Mouse (Mus musculus) gastrocnemius, postnatal 14 days (tissue): ENCODE measurements around the gene Nr4a2. TPM values are rescaled to one million over a fixed set of nuclear protein-coding genes. Genes with fewer than 3 reads are reported as not detected.

Experiments
- DNase-seq: peaks from one replicate; pipeline ENCODE4 v3.0.0; 2021; ENCODE audit warnings: mixed read lengths
- intact Hi-C: fragments of 180-260 bp; cut with DNase I; formaldehyde crosslinking; loops from one replicate; pipeline ENCODE4 v1.15.1; 2025; ENCODE audit warnings: low total_unique reads
- long read RNA-seq, 2 experiments: library from polyadenylated mRNA; stranded (forward); transcript quantifications; one replicate each; pipeline ENCODE4 v2.0.0; 2021
- total RNA-seq, 2 experiments: library from RNA; stranded (reverse); gene quantifications; 2 replicates each; pipeline ENCODE4 v1.2.3; 2021

The Nr4a2 gene
- 1 to 10 TPM; 1.2 to 1.7 TPM for total RNA-seq
- long read RNA-seq, experiment 1, partial matches to known transcripts, result 0 of 1 reads
- long read RNA-seq, experiment 1, other reads (novel, unspliced or antisense), result 0 of 1 reads
- long read RNA-seq, experiment 2, partial matches to known transcripts, result 0 of 2 reads
- long read RNA-seq, experiment 2, other reads (novel, unspliced or antisense), result 1 of 2 reads

GRCm38 (mm10) chr2:57123991-57124840, at the start of gene Nr4a2:
TSS of gene Nr4a2 (minus strand) at chr2:57124003.
- intact Hi-C loops, result loop anchor here (10.0 kb wide), 1 partner anchor 191 kb away; no protein-coding TSS in a partner anchor
- DNase-seq, result peak; percentile 89

GRCm38 (mm10) chr2:57165416-57165815, 41.6 kb upstream of the Nr4a2 start:
- intact Hi-C loops, result no loop called here
- no peak for DNase-seq

GRCm38 (mm10) chr2:57156814-57157213, 33.0 kb upstream of the Nr4a2 start:
- no peak for DNase-seq
- intact Hi-C loops, result no loop called here

GRCm38 (mm10) chr2:57149796-57150195, 26.0 kb upstream of the Nr4a2 start:
- DNase-seq, result no peak
- intact Hi-C loops, result no loop called here

- intact Hi-C loops, result no loop called here
- no peak for DNase-seq
These were observed 24.4 kb upstream of the Nr4a2 start for GRCm38 (mm10) chr2:57148231-57148630.

- no peak for DNase-seq
- intact Hi-C loops, result no loop called here
These were observed 22.0 kb upstream of the Nr4a2 start for GRCm38 (mm10) chr2:57145646-57146421.

- no peak for DNase-seq
- intact Hi-C loops, result no loop called here
These were observed 14.8 kb upstream of the Nr4a2 start for GRCm38 (mm10) chr2:57138594-57138993.

GRCm38 (mm10) chr2:57127461-57127860, 3.7 kb upstream of the Nr4a2 start:
- intact Hi-C loops, result loop anchor here (10.0 kb wide), 1 partner anchor 187 kb away; no protein-coding TSS in a partner anchor
- no peak for DNase-seq

- intact Hi-C loops, result loop anchor here (10.0 kb wide), 1 partner anchor 189 kb away; no protein-coding TSS in a partner anchor
- DNase-seq, result no peak
These were observed 2.1 kb upstream of the Nr4a2 start for GRCm38 (mm10) chr2:57125891-57126290.

GRCm38 (mm10) chr2:57122986-57123980, 520 bp downstream of the Nr4a2 start:
- DNase-seq, result peak; percentile 37
- intact Hi-C loops, result loop anchor here (10.0 kb wide), 1 partner anchor 192 kb away; no protein-coding TSS in a partner anchor

GRCm38 (mm10) chr2:57121110-57121509, 2.7 kb downstream of the Nr4a2 start:
- intact Hi-C loops, result loop anchor here (10.0 kb wide), 1 partner anchor 194 kb away; no protein-coding TSS in a partner anchor
- DNase-seq, result no peak

- intact Hi-C loops, result no loop called here
- DNase-seq, result peak; percentile 59
These were observed 6.4 kb downstream of the Nr4a2 start for GRCm38 (mm10) chr2:57117201-57117951.

GRCm38 (mm10) chr2:57116366-57117200, 7.2 kb downstream of the Nr4a2 start:
- DNase-seq, result peak; percentile 81
- intact Hi-C loops, result no loop called here

GRCm38 (mm10) chr2:57115864-57116365, 7.9 kb downstream of the Nr4a2 start:
- DNase-seq, result peak; percentile 35
- intact Hi-C loops, result no loop called here

GRCm38 (mm10) chr2:57115181-57115863, 8.5 kb downstream of the Nr4a2 start:
- intact Hi-C loops, result no loop called here
- no peak for DNase-seq
